21 mouse cellular contexts compared by ENCODE assay signal in the genomic region with DNA sequence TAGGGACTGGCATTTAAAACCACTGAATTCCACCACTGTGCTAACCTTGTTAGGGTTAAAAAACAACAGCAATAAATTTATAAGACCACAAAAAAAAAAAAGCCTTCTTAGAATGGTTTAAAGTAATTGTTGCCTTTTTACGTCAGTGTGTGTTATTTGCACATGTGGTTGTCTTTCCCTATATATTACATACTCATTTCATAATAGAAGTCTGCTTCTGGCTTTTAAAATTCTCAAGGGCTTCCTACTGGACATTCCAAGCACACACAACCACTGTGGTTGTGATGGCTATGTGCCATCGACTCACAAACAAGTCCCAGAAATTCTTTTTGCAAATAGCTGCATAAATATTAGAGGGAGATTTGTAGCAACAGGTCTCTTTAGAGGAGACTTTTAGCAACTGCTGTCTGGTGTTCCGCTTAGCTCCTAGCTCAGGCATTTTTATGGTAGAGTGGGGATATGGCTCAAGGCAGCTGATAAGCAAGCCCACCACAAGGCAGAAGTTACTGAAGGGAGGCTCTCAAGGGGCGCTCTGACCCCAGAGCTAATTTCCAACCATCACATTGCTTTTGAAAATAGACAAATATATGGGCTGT.
DNase-seq lines count a peak whose midpoint lies in the region; ATAC-seq and TF ChIP-seq lines count a peak whose summit lies in the region.
"Had no signal": no experiment of that assay in that cellular context is flagged by ENCODE, and none has a peak within 500 bp of the region (broad histone marks: within the 10 kb centered on the region; RNA-seq: fewer than 3 reads in every experiment).

No protein-coding gene starts in this region.

- peaks cover 13% of the 10 kb centered on the region for H3K4me1 ChIP-seq in liver, embryonic 11.5 days (replicated peaks; ENCODE audit: control insufficient read depth, insufficient read depth, low read length)
- H3K4me1 ChIP-seq in limb, embryonic 13.5 days: peaks cover 18% of the 10 kb centered on the region
- H3K4me1 ChIP-seq in forebrain, embryonic 15.5 days: 0 out of 2 replicates have a peak, but pooled peaks cover 3% of the 10 kb centered on the region
- H3K4me1 ChIP-seq: lung, embryonic 15.5 days; stomach, embryonic 15.5 days had no signal

- H3K9me3 ChIP-seq in liver, embryonic 11.5 days (ENCODE audit: control insufficient read depth, low read length): no peaks in the 10 kb centered on the region
- no peaks in the 10 kb centered on the region for H3K9me3 ChIP-seq in limb, embryonic 13.5 days
- H3K9me3 ChIP-seq in forebrain, embryonic 15.5 days: no peaks in the 10 kb centered on the region
- H3K9me3 ChIP-seq: G1E; hindbrain, embryonic 15.5 days; lung, embryonic 15.5 days; megakaryocyte, embryonic 14.5 days; stomach, embryonic 15.5 days had no signal

- DNase-seq in liver, embryonic 11.5 days (ENCODE audit: low spot score): no peak
- no peak for DNase-seq in liver
- peak; percentile 54 for DNase-seq in embryo, embryonic 10 days (ENCODE audit: low spot score)
- DNase-seq in hindlimb bud, embryonic 11.5 days (ENCODE audit: extremely low spot score, low read depth, low spot score): peak; percentile 22
- DNase-seq in gastrocnemius, adult 2 months: no peak
- DNase-seq in adrenal gland, adult 8-10 months: no peak
- DNase-seq: adrenal gland, postnatal 25 days; cerebellum, postnatal 36 days; heart, adult 2 months; right cerebral cortex, adult 18-20 months; spleen, adult 18-20 months; thymus, postnatal 14 days had no signal

- no peak overlapping the region for H3K9ac ChIP-seq in liver, embryonic 11.5 days (ENCODE audit: low read depth, low read length)
- H3K9ac ChIP-seq in limb, embryonic 13.5 days: no peak overlapping the region
- H3K9ac ChIP-seq in forebrain, embryonic 15.5 days (replicated peaks): no peak overlapping the region
- H3K9ac ChIP-seq: hindbrain, embryonic 15.5 days; lung, embryonic 15.5 days; stomach, embryonic 15.5 days had no signal

- H3K4me2 ChIP-seq in liver, embryonic 11.5 days: peak overlapping the region; percentile 21; the same call in 1 of the 2 replicates
- H3K4me2 ChIP-seq in limb, embryonic 13.5 days (replicated peaks): peak overlapping the region; percentile 41
- H3K4me2 ChIP-seq in forebrain, embryonic 15.5 days (replicated peaks): no peak overlapping the region
- H3K4me2 ChIP-seq: hindbrain, embryonic 15.5 days; lung, embryonic 15.5 days; stomach, embryonic 15.5 days had no signal

- no peak for TF ChIP-seq CTCF in gastrocnemius, adult 2 months (IDR thresholded peaks at IDR 0.05)

- H3K36me3 ChIP-seq in liver, embryonic 11.5 days (ENCODE audit: control insufficient read depth, insufficient read depth, low read length): no peaks in the 10 kb centered on the region
- no peaks in the 10 kb centered on the region for H3K36me3 ChIP-seq in limb, embryonic 13.5 days
- no peaks in the 10 kb centered on the region for H3K36me3 ChIP-seq in forebrain, embryonic 15.5 days
- H3K36me3 ChIP-seq: G1E; hindbrain, embryonic 15.5 days; lung, embryonic 15.5 days; stomach, embryonic 15.5 days had no signal

- H3K27ac ChIP-seq in liver, embryonic 11.5 days (ENCODE audit: low read depth, low read length): no peak overlapping the region
- no peak overlapping the region for H3K27ac ChIP-seq in limb, embryonic 13.5 days
- no peak overlapping the region for H3K27ac ChIP-seq in gastrocnemius, adult 2 months
- H3K27ac ChIP-seq in forebrain, embryonic 15.5 days (replicated peaks): no peak overlapping the region
- H3K27ac ChIP-seq: heart, adult 2 months; hindbrain, embryonic 15.5 days; left cerebral cortex, adult 2 months; lung, embryonic 15.5 days; stomach, embryonic 15.5 days had no signal

- intact Hi-C loops in gastrocnemius, adult 2 months (cut with DNase I): no loop called here

- no peak for ATAC-seq in liver, embryonic 11.5 days (replicated peaks; ENCODE audit: low FRiP score)
- ATAC-seq in limb, embryonic 13.5 days (ENCODE audit: low FRiP score, low read depth): peak; percentile 68; the same call in 1 of the 2 replicates
- ATAC-seq in forebrain, embryonic 15.5 days (replicated peaks): no peak
- ATAC-seq: forebrain, embryonic 14.5 days had no signal

- H3K4me3 ChIP-seq in liver, embryonic 11.5 days (ENCODE audit: low read depth, low read length): no peak overlapping the region
- H3K4me3 ChIP-seq in limb, embryonic 13.5 days: no peak overlapping the region
- H3K4me3 ChIP-seq in gastrocnemius, adult 2 months: no peak overlapping the region
- no peak overlapping the region for H3K4me3 ChIP-seq in forebrain, embryonic 15.5 days
- H3K4me3 ChIP-seq: heart, adult 2 months; hindbrain, embryonic 15.5 days; left cerebral cortex, adult 2 months; lung, embryonic 15.5 days; megakaryocyte, embryonic 14.5 days; stomach, embryonic 15.5 days had no signal

- no peaks in the 10 kb centered on the region for H3K27me3 ChIP-seq in liver, embryonic 11.5 days (replicated peaks; ENCODE audit: control insufficient read depth, insufficient read depth, low read length)
- no peaks in the 10 kb centered on the region for H3K27me3 ChIP-seq in limb, embryonic 13.5 days
- no peaks in the 10 kb centered on the region for H3K27me3 ChIP-seq in forebrain, embryonic 15.5 days
- H3K27me3 ChIP-seq: hindbrain, embryonic 15.5 days; lung, embryonic 15.5 days; megakaryocyte, embryonic 14.5 days; stomach, embryonic 15.5 days had no signal

- 18% methylated on average over 4 of the region's 4 CpGs for WGBS in liver, embryonic 11.5 days
- 10% methylated on average over 4 of the region's 4 CpGs for WGBS in limb, embryonic 13.5 days
- WGBS in forebrain, embryonic 15.5 days: 60% methylated on average over 4 of the region's 4 CpGs

Comparison
In these comparisons a context has a peak if more than half of its experiments do, and no peak if none do; other contexts are left out.
1. DNase-seq: peak in embryo, embryonic 10 days (single experiment) and hindlimb bud, embryonic 11.5 days (single experiment); none in liver, embryonic 11.5 days (single experiment), liver (single experiment), gastrocnemius, adult 2 months (single experiment) and adrenal gland, adult 8-10 months (single experiment).